Mouse (Mus musculus) MEL (cell line): ENCODE data around the gene Foxj3.

Source experiments
- CHD1 ChIP-seq: IDR thresholded peaks from 2 replicates; pipeline ENCODE4 v1.6.1; 2012; ENCODE audit warnings: low read depth, mild to moderate bottlenecking, inconsistent platforms, low read length, improper control_type of control experiment
- CTCF ChIP-seq, 3 experiments: IDR thresholded peaks in 2 of 3; conservative IDR thresholded peaks in 1 of 3; 2 replicates each; pipeline ENCODE4 v1.5.1; 2011 to 2012; ENCODE audit warnings: low read length in 3 of 3, low read depth in 2 of 3, mild to moderate bottlenecking in 2 of 3, improper control_type of control experiment in 1 of 3, inconsistent platforms in 1 of 3, mixed read lengths in 1 of 3, moderate library complexity in 1 of 3; ENCODE audit not compliant: control insufficient read depth in 1 of 3, insufficient read depth in 1 of 3, poor library complexity in 1 of 3, severe bottlenecking in 1 of 3
- EP300 ChIP-seq, 2 experiments: IDR thresholded peaks; 2 replicates each; pipeline ENCODE4 v1.6.1; 2011; ENCODE audit warnings: improper control_type of control experiment in 2 of 2, low read length in 2 of 2, low read depth in 1 of 2, mild to moderate bottlenecking in 1 of 2
- ETS1 ChIP-seq: IDR thresholded peaks from 2 replicates; pipeline ENCODE4 v1.6.1; 2012; ENCODE audit warnings: low read depth, mild to moderate bottlenecking, inconsistent platforms, low read length, improper control_type of control experiment, moderate library complexity
- GATA1 ChIP-seq: IDR thresholded peaks from 2 replicates; pipeline ENCODE4 v1.6.1; 2011; ENCODE audit warnings: low read depth, low read length, improper control_type of control experiment
- MAX ChIP-seq: IDR thresholded peaks from 2 replicates; pipeline ENCODE4 v1.6.1; 2011; ENCODE audit warnings: low read length, improper control_type of control experiment
- MYB ChIP-seq: IDR thresholded peaks from 2 replicates; pipeline ENCODE4 v1.6.1; 2011; ENCODE audit warnings: mild to moderate bottlenecking, low read depth, low read length, improper control_type of control experiment
- POLR2A ChIP-seq, 2 experiments: IDR thresholded peaks; 2 replicates each; pipeline ENCODE4 v1.6.1; 2011 to 2012; ENCODE audit warnings: low read length in 2 of 2, mild to moderate bottlenecking in 2 of 2, control low read depth in 1 of 2, improper control_type of control experiment in 1 of 2, low read depth in 1 of 2, moderate library complexity in 1 of 2; ENCODE audit not compliant: control insufficient read depth in 1 of 2, insufficient read depth in 1 of 2, poor library complexity in 1 of 2
- POLR2AphosphoS5 ChIP-seq: IDR thresholded peaks from 2 replicates; pipeline ENCODE4 v1.6.1; 2012; ENCODE audit warnings: low read depth, borderline replicate concordance, mild to moderate bottlenecking, inconsistent platforms, low read length, moderate library complexity, mixed read lengths
- RCOR1 ChIP-seq: IDR thresholded peaks from 2 replicates; pipeline ENCODE4 v1.6.1; 2012; ENCODE audit warnings: low read depth, mild to moderate bottlenecking, inconsistent platforms, low read length, improper control_type of control experiment
- TBP ChIP-seq: IDR thresholded peaks from 2 replicates; pipeline ENCODE4 v1.8.0; 2011; ENCODE audit warnings: low read depth, low read length, improper control_type of control experiment
- TCF12 ChIP-seq: IDR thresholded peaks from 2 replicates; pipeline ENCODE4 v1.6.1; 2014; ENCODE audit warnings: low read depth, mild to moderate bottlenecking, inconsistent platforms, low read length, improper control_type of control experiment, moderate library complexity
- ZKSCAN1 ChIP-seq: IDR thresholded peaks from 2 replicates; pipeline ENCODE4 v1.6.1; 2012; ENCODE audit warnings: low read depth, mild to moderate bottlenecking, inconsistent platforms, low read length, improper control_type of control experiment, moderate library complexity

DNA sequence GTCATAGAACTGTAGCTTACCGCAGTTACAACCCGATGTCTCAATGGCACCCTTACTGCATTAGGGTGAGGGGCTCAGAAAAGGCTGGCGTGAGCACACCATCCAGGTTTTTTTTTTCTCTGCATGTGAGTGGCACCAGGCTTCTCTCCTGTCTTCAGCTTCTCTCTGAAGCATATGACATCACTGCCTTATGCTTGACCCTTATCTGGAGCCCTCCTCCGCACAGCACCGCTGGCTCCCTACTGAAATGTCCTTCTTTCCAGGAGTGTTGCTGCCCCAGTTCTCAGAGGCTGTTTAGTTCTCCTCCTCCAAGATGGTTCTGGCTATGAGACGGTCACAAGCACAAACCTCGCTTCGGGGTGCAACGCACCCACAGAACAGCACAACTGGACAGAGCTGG is 134.4 kb downstream of the Foxj3 start:
- TF ChIP-seq CTCF (IDR thresholded peaks at IDR 0.05 in 2 of 3, conservative IDR thresholded peaks at IDR 0.05 in 1 of 3; ENCODE audit: control insufficient read depth in 1 of 3, insufficient read depth in 1 of 3, low read depth in 2 of 3, low read length in 3 of 3, poor library complexity in 1 of 3, severe bottlenecking in 1 of 3) (no peak), POLR2A (IDR thresholded peaks at IDR 0.05; ENCODE audit: control insufficient read depth in 1 of 2, insufficient read depth in 1 of 2, low read depth in 1 of 2, low read length in 2 of 2, poor library complexity in 1 of 2) (no peak), EP300 (IDR thresholded peaks at IDR 0.05; ENCODE audit: low read depth in 1 of 2, low read length in 2 of 2) (no peak), RCOR1 (no peak), ZKSCAN1 (no peak), TBP (no peak), GATA1 (no peak), MYB (no peak), CHD1 (no peak), MAX (no peak), TCF12 (no peak), POLR2AphosphoS5 (no peak), ETS1 (no peak)
